Mouse (Mus musculus) hindbrain, embryonic 11.5 days (tissue): ENCODE data around the gene Slc22a4. TPM values are rescaled to one million over a fixed set of nuclear protein-coding genes. Genes with fewer than 3 reads are reported as not detected.

Experiments
- ATAC-seq: fragments of 200-750 bp; cut with Nextera tagmentation; 2 replicates; pipeline ENCODE4 v1.8.0; 2017; ENCODE audit warnings: mild to moderate bottlenecking, moderate TSS enrichment, moderate library complexity; ENCODE audit not compliant: low FRiP score
- DNase-seq: peaks from one replicate; pipeline ENCODE4 v3.0.0-alpha.2; 2015; ENCODE audit warnings: low spot score
- H3K27ac ChIP-seq: fragments of 300-500 bp; sonication (generic); 2 replicates; pipeline ENCODE4 v1.5.1; 2014; ENCODE audit warnings: mild to moderate bottlenecking, low read depth, low read length
- H3K27me3 ChIP-seq: fragments of 300-500 bp; sonication (generic); 2 replicates; pipeline ENCODE4 v1.6.1; 2014; ENCODE audit warnings: mild to moderate bottlenecking, low read length, moderate library complexity, mixed read lengths; ENCODE audit not compliant: control insufficient read depth, insufficient read depth
- H3K36me3 ChIP-seq: fragments of 300-500 bp; sonication (generic); 2 replicates; pipeline ENCODE4 v1.6.1; 2014; ENCODE audit warnings: mild to moderate bottlenecking, low read length, moderate library complexity, mixed read lengths; ENCODE audit not compliant: control insufficient read depth, insufficient read depth
- H3K4me1 ChIP-seq: fragments of 300-500 bp; sonication (generic); replicated peaks from 2 replicates; pipeline ENCODE4 v1.6.1; 2014; ENCODE audit warnings: low read length, mixed read lengths; ENCODE audit not compliant: control insufficient read depth, insufficient read depth
- H3K4me2 ChIP-seq: fragments of 300-500 bp; sonication (generic); replicated peaks from 2 replicates; pipeline ENCODE4 v1.6.1; 2014; ENCODE audit warnings: mild to moderate bottlenecking, low read depth, low read length
- H3K4me3 ChIP-seq: fragments of 300-500 bp; sonication (generic); 2 replicates; pipeline ENCODE4 v1.5.1; 2014; ENCODE audit warnings: low read depth, low read length
- H3K9ac ChIP-seq: fragments of 300-500 bp; sonication (generic); 2 replicates; pipeline ENCODE4 v1.6.1; 2014; ENCODE audit warnings: low read depth, low read length
- H3K9me3 ChIP-seq: fragments of 300-500 bp; sonication (generic); 2 replicates; pipeline ENCODE4 v1.6.1; 2016; ENCODE audit warnings: low read length; ENCODE audit not compliant: control insufficient read depth
- WGBS: fragments of 180-500 bp; shearing (Covaris S2); extraction: QIAGEN DNeasy Blood & Tissue Kit; methylation state at CpG from one replicate; pipeline ENCODE4 v1.1.7; 2014; 5-methylcytosine and 5-hydroxymethylcytosine counted together
- polyA plus RNA-seq: library from polyadenylated mRNA; unstranded; fragments of >200 nt; fragmentation: Nextera tagmentation; extraction: Ambion mirVana; gene quantifications from 2 replicates; pipeline ENCODE4 v1.2.1, GENCODE M21; 2014

The Slc22a4 gene
- polyA plus RNA-seq, 1 experiment from 2014 or later, result 1.2 TPM

GRCm38 (mm10) chr11:54067318-54067995 lies 39.6 kb upstream of the Slc22a4 start:
- DNase-seq (peak; percentile 50), ATAC-seq (peak; percentile 41; the same call in 1 of the 2 replicates)
- H3K9ac ChIP-seq, result 0 out of 2 replicates have a peak overlapping the region, but pooled peaks have one; percentile 19
- no peak overlapping the region for H3K27ac ChIP-seq
- peak overlapping the region; percentile 54; the same call in 1 of the 2 replicates for H3K4me3 ChIP-seq
- H3K4me2 ChIP-seq, result peak overlapping the region; percentile 72; the same call in 1 of the 2 replicates
- H3K36me3 ChIP-seq, result no peaks in the 10 kb centered on the region
- H3K9me3 ChIP-seq, result no peaks in the 10 kb centered on the region
- no peaks in the 10 kb centered on the region for H3K4me1 ChIP-seq
- WGBS, result 29% methylated on average over 12 of the region's 12 CpGs
- no peaks in the 10 kb centered on the region for H3K27me3 ChIP-seq

DNA sequence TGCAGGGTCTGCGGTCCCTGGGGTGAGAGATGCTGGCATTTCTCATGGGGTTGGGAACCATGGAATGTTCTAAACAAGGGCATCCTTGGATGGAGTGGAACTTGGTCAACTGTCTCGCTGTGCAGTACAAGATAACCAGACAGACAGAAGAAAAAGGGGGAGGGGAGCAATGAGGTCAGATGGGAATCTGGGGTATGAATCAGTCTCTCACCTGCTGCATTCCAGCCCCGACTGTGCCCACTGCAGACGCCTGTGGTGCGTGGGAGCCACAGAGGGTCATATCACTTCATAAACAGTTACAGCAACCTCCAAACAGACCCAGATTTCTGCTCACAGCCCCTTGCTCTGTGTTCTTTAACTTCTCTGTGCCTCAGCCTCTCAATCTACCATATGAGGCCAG lies 38.5 kb upstream of the Slc22a4 start:
- Histone ChIP-seq H3K9me3 (no peaks in the 10 kb centered on the region), H3K4me2 (no peak overlapping the region), H3K27ac (no peak overlapping the region), H3K27me3 (no peaks in the 10 kb centered on the region), H3K4me1 (no peaks in the 10 kb centered on the region), H3K4me3 (no peak overlapping the region), H3K9ac (no peak overlapping the region), H3K36me3 (no peaks in the 10 kb centered on the region)
- 83% methylated on average over 5 of the region's 5 CpGs for WGBS
- ATAC-seq (no peak), DNase-seq (no peak)

- Histone ChIP-seq H3K4me2 (no peak overlapping the region), H3K9ac (no peak overlapping the region), H3K9me3 (no peaks in the 10 kb centered on the region), H3K4me3 (no peak overlapping the region), H3K27ac (no peak overlapping the region), H3K4me1 (no peaks in the 10 kb centered on the region), H3K36me3 (no peaks in the 10 kb centered on the region), H3K27me3 (no peaks in the 10 kb centered on the region)
- 89% methylated on average over 4 of the region's 4 CpGs for WGBS
- no peak for DNase-seq
- ATAC-seq, result no peak
Observed at GRCm38 (mm10) chr11:54065915-54066178, 38.0 kb upstream of the Slc22a4 start.

DNA sequence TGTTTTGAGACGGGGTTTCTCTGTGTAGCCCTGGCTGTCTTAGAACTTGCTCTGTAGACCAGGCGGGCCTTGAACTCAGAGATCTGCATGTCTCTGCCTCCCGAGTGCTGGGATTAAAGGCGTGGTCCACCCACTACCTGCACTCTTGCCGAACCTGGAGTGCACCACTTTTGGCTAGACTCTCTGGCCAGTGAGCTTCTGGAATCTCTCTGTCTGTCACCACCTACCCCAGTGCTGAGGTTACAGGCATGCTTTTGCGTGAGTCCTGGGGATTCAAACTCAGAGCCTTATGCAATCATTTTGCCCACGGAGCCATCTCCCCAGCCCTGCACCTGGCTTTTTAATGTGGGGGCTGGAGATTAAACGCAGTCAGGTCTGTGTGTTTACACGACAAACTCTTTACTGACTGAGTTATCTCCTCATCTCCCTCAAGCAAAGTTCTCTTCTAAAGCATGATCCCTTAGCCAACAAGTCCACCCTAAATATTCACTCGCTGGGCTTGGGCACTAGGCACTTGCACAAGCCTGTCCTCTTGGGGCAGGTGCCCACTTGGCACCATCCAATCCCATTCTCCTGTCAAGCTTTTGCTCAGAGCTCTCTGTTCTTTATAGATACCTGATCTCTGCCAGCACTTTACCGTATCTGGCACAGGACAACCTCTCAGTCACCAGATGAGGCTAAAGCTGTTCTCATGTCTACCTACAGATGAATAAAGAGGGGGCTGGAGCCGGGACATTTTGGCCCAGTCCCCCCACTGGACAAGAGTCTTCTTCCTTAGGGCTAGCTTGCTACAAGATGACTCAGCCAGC lies 37.4 kb upstream of the Slc22a4 start:
- H3K27me3 ChIP-seq, result no peaks in the 10 kb centered on the region
- no peaks in the 10 kb centered on the region for H3K9me3 ChIP-seq
- H3K36me3 ChIP-seq, result no peaks in the 10 kb centered on the region
- no peak overlapping the region for H3K4me2 ChIP-seq
- no peak overlapping the region for H3K27ac ChIP-seq
- H3K4me1 ChIP-seq, result peaks cover under 1% of the 10 kb centered on the region; the same call in 1 of the 2 replicates
- no peak overlapping the region for H3K9ac ChIP-seq
- WGBS, result 92% methylated on average over 12 of the region's 12 CpGs
- no peak for DNase-seq
- H3K4me3 ChIP-seq, result no peak overlapping the region
- no peak for ATAC-seq

DNA sequence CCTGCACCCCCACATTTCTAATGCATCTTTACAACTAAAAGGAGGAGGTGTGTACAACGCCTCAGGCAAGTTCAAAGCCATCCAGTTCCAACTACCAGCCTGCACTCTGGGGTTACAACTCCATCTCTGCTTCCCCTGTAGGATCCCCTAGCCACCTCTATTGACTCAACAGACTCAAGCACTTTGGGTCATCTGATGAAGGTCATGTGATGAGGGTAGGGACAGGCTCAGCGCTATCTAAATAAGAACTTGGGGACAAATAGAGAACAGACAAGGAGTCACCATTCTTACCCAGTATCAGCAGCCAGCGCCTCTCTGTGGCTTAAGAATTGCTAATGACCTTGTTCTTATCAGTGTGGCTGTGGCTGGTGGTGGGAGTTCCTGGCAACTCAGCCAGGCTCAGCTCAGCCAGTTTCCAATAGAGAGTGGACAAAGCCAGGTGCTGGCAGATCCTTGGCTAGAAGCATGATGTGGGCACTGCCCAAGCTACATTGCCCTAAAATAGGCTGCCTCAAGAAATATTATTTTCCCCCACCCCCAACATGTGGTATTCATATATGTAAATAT lies 36.6 kb upstream of the Slc22a4 start:
- no peak overlapping the region for H3K4me2 ChIP-seq
- H3K4me3 ChIP-seq, result no peak overlapping the region
- WGBS, result 76% methylated on average over 3 of the region's 3 CpGs
- no peak overlapping the region for H3K9ac ChIP-seq
- H3K27ac ChIP-seq, result no peak overlapping the region
- H3K27me3 ChIP-seq, result no peaks in the 10 kb centered on the region
- no peaks in the 10 kb centered on the region for H3K36me3 ChIP-seq
- H3K9me3 ChIP-seq, result no peaks in the 10 kb centered on the region
- H3K4me1 ChIP-seq, result peaks cover 2% of the 10 kb centered on the region; the same call in 1 of the 2 replicates
- DNase-seq, result no peak
- no peak for ATAC-seq

- H3K36me3 ChIP-seq, result no peaks in the 10 kb centered on the region
- H3K4me1 ChIP-seq, result peaks cover 4% of the 10 kb centered on the region
- H3K4me3 ChIP-seq, result no peak overlapping the region
- no peaks in the 10 kb centered on the region for H3K9me3 ChIP-seq
- H3K27ac ChIP-seq, result no peak overlapping the region
- H3K9ac ChIP-seq, result no peak overlapping the region
- no peak for DNase-seq
- H3K4me2 ChIP-seq, result no peak overlapping the region
- no peak for ATAC-seq
- WGBS, result 92% methylated on average over 10 of the region's 10 CpGs
- H3K27me3 ChIP-seq, result no peaks in the 10 kb centered on the region
Observed at GRCm38 (mm10) chr11:54063472-54063775, 35.5 kb upstream of the Slc22a4 start.

DNA sequence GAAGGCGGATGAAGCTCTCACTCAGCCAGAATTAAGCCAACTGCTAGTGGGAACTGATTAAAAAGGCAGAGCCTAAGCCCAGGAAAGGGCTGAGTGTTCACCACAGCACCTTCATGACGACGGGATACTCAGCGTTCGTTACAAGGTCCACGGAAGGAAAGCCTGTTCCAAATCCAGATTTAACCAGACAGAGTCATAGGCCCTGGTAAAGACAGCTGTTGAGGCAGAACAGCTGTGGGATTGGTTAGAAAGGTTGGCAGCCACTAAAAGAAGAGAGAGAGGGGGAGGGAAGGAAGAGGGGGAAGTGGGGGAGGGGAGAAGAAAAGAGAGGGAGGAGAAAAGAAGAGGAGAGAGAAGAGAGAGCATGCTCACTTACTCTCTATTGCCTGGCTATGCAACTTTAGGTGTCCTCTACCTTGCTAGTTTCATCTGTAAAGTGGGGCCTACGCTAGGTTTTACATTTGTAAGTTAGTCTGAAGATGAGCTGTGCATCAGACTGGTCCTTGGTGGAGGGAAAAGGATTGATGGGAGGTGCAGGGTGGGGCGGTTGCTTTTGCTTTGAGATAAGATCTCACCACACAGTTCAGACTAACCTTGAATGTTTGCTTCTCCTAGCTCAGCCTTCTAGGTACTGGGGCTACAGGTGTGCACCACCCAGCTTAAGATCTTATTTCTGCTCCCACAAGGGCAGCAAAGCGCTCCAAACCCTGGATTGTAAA lies 35.0 kb upstream of the Slc22a4 start:
- Histone ChIP-seq H3K4me3 (no peak overlapping the region), H3K4me1 (peaks cover 9% of the 10 kb centered on the region), H3K27ac (no peak overlapping the region), H3K36me3 (no peaks in the 10 kb centered on the region), H3K9ac (no peak overlapping the region), H3K9me3 (no peaks in the 10 kb centered on the region), H3K4me2 (no peak overlapping the region), H3K27me3 (no peaks in the 10 kb centered on the region)
- WGBS, result 89% methylated on average over 9 of the region's 9 CpGs
- ATAC-seq (no peak), DNase-seq (no peak)

DNA sequence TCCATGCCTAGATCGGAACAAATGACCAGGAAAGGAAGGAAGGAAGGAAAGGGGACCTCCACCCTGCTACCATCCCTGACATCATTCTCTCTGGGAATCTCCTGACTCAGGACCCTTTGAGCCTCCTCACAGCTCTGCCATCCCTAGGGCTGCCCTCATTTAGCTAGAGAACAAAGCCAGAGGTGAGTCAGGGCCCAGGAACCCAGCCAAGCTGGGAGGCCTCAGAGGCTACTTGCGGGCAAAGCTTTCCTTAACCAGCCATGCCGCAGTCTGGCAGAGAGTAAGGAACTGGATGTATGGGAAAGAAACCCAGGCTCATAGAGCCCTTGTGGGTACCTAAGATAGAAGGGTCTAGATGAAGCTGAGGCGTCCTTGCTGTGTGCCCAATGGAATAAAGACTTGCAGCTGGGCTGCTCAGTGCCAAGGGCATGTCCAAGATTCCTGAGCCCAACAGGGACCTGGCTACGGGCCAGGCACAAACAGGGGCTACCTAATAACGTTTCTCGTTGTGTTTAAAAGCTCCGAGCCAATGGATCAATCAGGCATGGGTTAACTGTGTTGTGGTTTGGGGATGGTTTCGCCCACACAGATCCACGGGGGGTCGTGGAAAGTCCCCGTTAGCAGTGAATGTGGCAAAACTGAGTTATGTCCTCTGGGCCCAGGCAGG lies 34.3 kb upstream of the Slc22a4 start:
- no peak overlapping the region for H3K27ac ChIP-seq
- H3K9me3 ChIP-seq, result no peaks in the 10 kb centered on the region
- DNase-seq (no peak), ATAC-seq (no peak)
- H3K27me3 ChIP-seq, result no peaks in the 10 kb centered on the region
- H3K36me3 ChIP-seq, result no peaks in the 10 kb centered on the region
- peaks cover 10% of the 10 kb centered on the region for H3K4me1 ChIP-seq
- no peak overlapping the region for H3K4me2 ChIP-seq
- WGBS, result 80% methylated on average over 12 of the region's 12 CpGs
- no peak overlapping the region for H3K4me3 ChIP-seq
- H3K9ac ChIP-seq, result no peak overlapping the region
